Mouse (Mus musculus): Measurements from ENCODE around the gene Med8.
A peak's percentile ranks its signal among the peaks of the same experiment; 100 is the strongest.

GRCm38 (mm10) chr4:118409142-118409900, at the start of gene Med8, which contains the start of gene Szt2:
- TF ChIP-seq POLR2A (IDR thresholded peaks at IDR 0.05; ENCODE audit: borderline replicate concordance, insufficient read depth, low read length) (peak; percentile 64; the same call in 1 of the 2 replicates), CTCF (IDR thresholded peaks at IDR 0.05; ENCODE audit: borderline replicate concordance, insufficient read depth, low read depth, low read length) (no peak)

Measured in cerebellum, adult 2 months (tissue).